Mouse (Mus musculus): ENCODE measurements at regions not wholly inside any gene's neighbourhood (a gene's known extent, or its start where the extent isn't known, plus 50 kb on each side); places are given as distances from the start of the nearest gene placed in this dataset.
A peak's percentile ranks its signal among the peaks of the same experiment; 100 is the strongest.

DNA sequence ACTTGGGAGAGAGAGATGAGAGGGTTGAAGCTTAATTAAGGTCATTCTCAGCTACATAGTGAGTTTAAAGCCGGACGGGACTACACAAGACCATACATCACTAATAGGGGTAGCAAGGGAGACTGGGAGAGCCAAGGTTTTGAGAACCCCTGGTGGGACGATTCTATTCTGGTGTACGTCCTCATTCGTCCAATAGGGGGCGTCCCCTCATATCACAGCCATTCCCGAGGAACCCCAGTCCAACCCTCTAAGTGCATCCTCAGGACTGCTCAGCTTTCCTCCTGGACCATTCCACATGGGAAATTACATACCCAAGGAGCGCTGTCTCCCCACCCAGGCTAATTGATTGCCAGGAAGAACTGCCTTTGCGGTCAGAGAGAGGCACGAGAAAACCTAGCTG lies 385.5 kb downstream of the Setd4 start:
- TF ChIP-seq POLR2A (IDR thresholded peaks at IDR 0.05; ENCODE audit: borderline replicate concordance, extremely low read depth, insufficient read depth, insufficient read length, poor library complexity, severe bottlenecking) (no peak), CTCF (IDR thresholded peaks at IDR 0.05; ENCODE audit: borderline replicate concordance, extremely low read depth, insufficient read depth, insufficient read length) (peak; percentile 37; the same call in 1 of the 2 replicates)

Measured in brain, embryonic 14.5 days (tissue).